Mouse (Mus musculus) heart, embryonic 14.5 days (tissue): ENCODE data around the gene Gon7. TPM values are rescaled to one million over a fixed set of nuclear protein-coding genes. Genes with fewer than 3 reads are reported as not detected.

Experiments
- ATAC-seq: fragments of 200-750 bp; cut with Nextera tagmentation; 2 replicates; pipeline ENCODE4 v1.8.0; 2017; ENCODE audit warnings: low read depth, moderate TSS enrichment; ENCODE audit not compliant: insufficient number of reproducible peaks, insufficient read depth, low FRiP score
- H3K27ac ChIP-seq, 2 experiments: fragments of 200-500 bp in 1 of 2; fragments of 300-500 bp in 1 of 2; sonication (generic) in 1 of 2; replicated peaks in 1 of 2; 2 replicates each; pipeline ENCODE4 v1.5.1; 2012 to 2014; ENCODE audit warnings: low read depth in 2 of 2, low read length in 2 of 2, control low read depth in 1 of 2, mild to moderate bottlenecking in 1 of 2, mixed read lengths in 1 of 2; ENCODE audit not compliant: control insufficient read depth in 1 of 2, insufficient read depth in 1 of 2
- H3K27me3 ChIP-seq: fragments of 300-500 bp; sonication (generic); 2 replicates; pipeline ENCODE4 v1.6.1; 2014; ENCODE audit warnings: mild to moderate bottlenecking, low read length, control low read depth; ENCODE audit not compliant: control insufficient read depth, insufficient read depth
- H3K36me3 ChIP-seq: fragments of 300-500 bp; sonication (generic); 2 replicates; pipeline ENCODE4 v1.6.1; 2014; ENCODE audit warnings: mild to moderate bottlenecking, control low read depth, low read length, mixed read lengths; ENCODE audit not compliant: control insufficient read depth, insufficient read depth
- H3K4me1 ChIP-seq, 2 experiments: fragments of 200-500 bp in 1 of 2; fragments of 300-500 bp in 1 of 2; sonication (generic) in 1 of 2; 2 replicates each; pipeline ENCODE4 v1.6.1; 2012 to 2014; ENCODE audit warnings: low read length in 2 of 2, control low read depth in 1 of 2, mixed read lengths in 1 of 2; ENCODE audit not compliant: control insufficient read depth in 2 of 2, insufficient read depth in 2 of 2
- H3K4me2 ChIP-seq: fragments of 300-500 bp; sonication (generic); 2 replicates; pipeline ENCODE4 v1.6.1; 2014; ENCODE audit warnings: mild to moderate bottlenecking, low read length
- H3K4me3 ChIP-seq, 2 experiments: fragments of 200-500 bp in 1 of 2; fragments of 300-500 bp in 1 of 2; sonication (generic) in 1 of 2; 2 replicates each; pipeline ENCODE4 v1.5.1; 2012 to 2014; ENCODE audit warnings: low read length in 2 of 2, mild to moderate bottlenecking in 2 of 2, control low read depth in 1 of 2, low read depth in 1 of 2, moderate library complexity in 1 of 2; ENCODE audit not compliant: control insufficient read depth in 1 of 2, insufficient read depth in 1 of 2
- H3K9ac ChIP-seq: fragments of 300-500 bp; sonication (generic); 2 replicates; pipeline ENCODE4 v1.6.1; 2014; ENCODE audit warnings: mild to moderate bottlenecking, low read length
- H3K9me3 ChIP-seq: fragments of 300-500 bp; sonication (generic); 2 replicates; pipeline ENCODE4 v1.6.1; 2016; ENCODE audit warnings: low read length, control low read depth; ENCODE audit not compliant: control insufficient read depth
- WGBS: fragments of 180-500 bp; shearing (Covaris S2); extraction: QIAGEN DNeasy Blood & Tissue Kit; methylation state at CpG from one replicate; pipeline ENCODE4 v1.1.7; 2014; 5-methylcytosine and 5-hydroxymethylcytosine counted together
- polyA plus RNA-seq: library from polyadenylated mRNA; unstranded; fragments of >200 nt; fragmentation: Nextera tagmentation; extraction: Ambion mirVana; gene quantifications from 2 replicates; pipeline ENCODE4 v1.2.1, GENCODE M21; 2014

Gene Gon7
- polyA plus RNA-seq, 1 experiment from 2014 or later, result 26.5 TPM

GRCm38 (mm10) chr12:102725146-102725545 is 32.5 kb downstream of the Gon7 start:
- Histone ChIP-seq H3K36me3 (no peaks in the 10 kb centered on the region), H3K9ac (no peak overlapping the region), H3K9me3 (no peaks in the 10 kb centered on the region), H3K4me2 (no peak overlapping the region), H3K27ac (no peak overlapping the region), H3K27me3 (no peaks in the 10 kb centered on the region), H3K4me1 (peaks cover 1 to 7% of the 10 kb centered on the region in 2 experiments; a peak in 3 of 4 replicates), H3K4me3 (no peak overlapping the region)
- 87% methylated on average over 6 of the region's 6 CpGs for WGBS
- no peak for ATAC-seq

GRCm38 (mm10) chr12:102723861-102724260 is 33.7 kb downstream of the Gon7 start:
- H3K4me2 ChIP-seq, result no peak overlapping the region; the same call in 1 of the 2 replicates
- no peak overlapping the region for H3K27ac ChIP-seq

GRCm38 (mm10) chr12:102722966-102723365 is 34.6 kb downstream of the Gon7 start:
- Histone ChIP-seq H3K27me3 (no peaks in the 10 kb centered on the region), H3K4me3 (no peak overlapping the region), H3K9me3 (no peaks in the 10 kb centered on the region), H3K9ac (no peak overlapping the region), H3K4me1 (peaks cover 0 to 5% of the 10 kb centered on the region in 2 experiments; a peak in 1 of 4 replicates), H3K36me3 (no peaks in the 10 kb centered on the region), H3K27ac (no peak overlapping the region), H3K4me2 (no peak overlapping the region)
- no peak for ATAC-seq
- WGBS, result 79% methylated on average over 8 of the region's 8 CpGs

More at GRCm38 (mm10) chr12:102723861-102724260, 33.7 kb downstream of the Gon7 start:
- WGBS, result 28% methylated on average over 6 of the region's 6 CpGs
- no peak for ATAC-seq
- no peak overlapping the region for H3K9ac ChIP-seq
- H3K27me3 ChIP-seq, result no peaks in the 10 kb centered on the region
- H3K9me3 ChIP-seq, result no peaks in the 10 kb centered on the region
- H3K4me1 ChIP-seq, result peaks cover 0 to 5% of the 10 kb centered on the region in 2 experiments; a peak in 1 of 4 replicates
- no peak overlapping the region for H3K4me3 ChIP-seq
- no peaks in the 10 kb centered on the region for H3K36me3 ChIP-seq

- 65% methylated on average over 11 of the region's 11 CpGs for WGBS
- H3K36me3 ChIP-seq, result no peaks in the 10 kb centered on the region
- no peak overlapping the region for H3K9ac ChIP-seq
- 0 out of 2 replicates have a peak, but pooled peaks have one; percentile 18 for ATAC-seq
- H3K27ac ChIP-seq, result no peak overlapping the region
- H3K9me3 ChIP-seq, result no peaks in the 10 kb centered on the region
- H3K4me1 ChIP-seq, result peaks cover 0 to 5% of the 10 kb centered on the region in 2 experiments; a peak in 1 of 4 replicates
- H3K4me2 ChIP-seq, result no peak overlapping the region
- H3K4me3 ChIP-seq, result no peak overlapping the region
- H3K27me3 ChIP-seq, result no peaks in the 10 kb centered on the region
Observed at GRCm38 (mm10) chr12:102722451-102722850, 35.2 kb downstream of the Gon7 start.

GRCm38 (mm10) chr12:102719552-102720315 is 37.9 kb downstream of the Gon7 start:
- ATAC-seq, result no peak
- Histone ChIP-seq H3K36me3 (no peaks in the 10 kb centered on the region), H3K9me3 (no peaks in the 10 kb centered on the region), H3K4me2 (peak overlapping the region; percentile 25; the same call in 1 of the 2 replicates), H3K27me3 (no peaks in the 10 kb centered on the region), H3K4me1 (peaks cover 0 to 5% of the 10 kb centered on the region in 2 experiments; a peak in 1 of 4 replicates), H3K9ac (no peak overlapping the region), H3K27ac (no peak overlapping the region), H3K4me3 (no peak overlapping the region)
- WGBS, result 30% methylated on average over 13 of the region's 13 CpGs

GRCm38 (mm10) chr12:102714654-102715395 is 42.8 kb downstream of the Gon7 start:
- Histone ChIP-seq H3K4me2 (no peak overlapping the region), H3K27ac (no peak overlapping the region), H3K4me3 (no peak overlapping the region), H3K9ac (no peak overlapping the region), H3K9me3 (no peaks in the 10 kb centered on the region), H3K4me1 (no peaks in the 10 kb centered on the region; a peak in 1 of 4 replicates), H3K27me3 (no peaks in the 10 kb centered on the region), H3K36me3 (no peaks in the 10 kb centered on the region)
- ATAC-seq, result no peak
- 83% methylated on average over 10 of the region's 10 CpGs for WGBS

- no peak overlapping the region for H3K4me3 ChIP-seq
- H3K4me1 ChIP-seq, result no peaks in the 10 kb centered on the region; a peak in 1 of 4 replicates
- H3K27ac ChIP-seq, result no peak overlapping the region
- H3K4me2 ChIP-seq, result no peak overlapping the region
- no peaks in the 10 kb centered on the region for H3K9me3 ChIP-seq
- no peaks in the 10 kb centered on the region for H3K36me3 ChIP-seq
- 82% methylated on average over 2 of the region's 2 CpGs for WGBS
- ATAC-seq, result no peak
- no peak overlapping the region for H3K9ac ChIP-seq
- H3K27me3 ChIP-seq, result no peaks in the 10 kb centered on the region
Observed at GRCm38 (mm10) chr12:102714116-102714515, 43.5 kb downstream of the Gon7 start.
